Mouse (Mus musculus): ENCODE measurements around the gene Eml6. TPM values are rescaled to one million over a fixed set of nuclear protein-coding genes. Genes with fewer than 3 reads are reported as not detected.
A peak's percentile ranks its signal among the peaks of the same experiment; 100 is the strongest.

Gene Eml6
- polyA plus RNA-seq, 1 experiment from 2014 or later = 0.40 TPM

GRCm38 (mm10) chr11:29693576-29694410 is 332.0 kb downstream of the Eml6 start:
- peak; percentile 96 for DNase-seq (ENCODE audit: low spot score)

Other genes starting within 250 kb of the Eml6 start
- 0.08 TPM in 2 replicates for gene 4931440F15Rik, start 200.4 kb downstream of the Eml6 start, polyA plus RNA-seq (2015; fragmentation: Nextera tagmentation; extraction: Ambion mirVana)
- gene Sptbn1, start 242.1 kb upstream of the Eml6 start, polyA plus RNA-seq (2015; fragmentation: Nextera tagmentation; extraction: Ambion mirVana) = 59.1 and 64.4 TPM in 2 replicates

Measured in thymus, postnatal 0 days (tissue).